Mouse (Mus musculus): ENCODE measurements around the gene Hsdl1. TPM values are rescaled to one million over a fixed set of nuclear protein-coding genes. Genes with fewer than 3 reads are reported as not detected.

Gene Hsdl1
- total RNA-seq, 2 experiments from 2014 or later, result 7.9 to 9.9 TPM

GRCm38 (mm10) chr8:119585901-119586300, 10.9 kb upstream of the Hsdl1 start:
- peak; percentile 71 for ATAC-seq (replicated peaks; ENCODE audit: low FRiP score, poor library complexity, severe bottlenecking)

GRCm38 (mm10) chr8:119580441-119581161, 5.6 kb upstream of the Hsdl1 start:
- 0 out of 2 replicates have a peak, but pooled peaks have one; percentile 31 for ATAC-seq (replicated peaks; ENCODE audit: low FRiP score, poor library complexity, severe bottlenecking)

- no peak for ATAC-seq (replicated peaks; ENCODE audit: low FRiP score, poor library complexity, severe bottlenecking)
These were observed 4.1 kb upstream of the Hsdl1 start for GRCm38 (mm10) chr8:119579096-119579495.

GRCm38 (mm10) chr8:119575366-119575726, 363 bp upstream of the Hsdl1 start:
- ATAC-seq (replicated peaks; ENCODE audit: low FRiP score, poor library complexity, severe bottlenecking), result no peak

GRCm38 (mm10) chr8:119572411-119572810, 2.6 kb downstream of the Hsdl1 start:
- no peak for ATAC-seq (replicated peaks; ENCODE audit: low FRiP score, poor library complexity, severe bottlenecking)

GRCm38 (mm10) chr8:119571135-119571534, 3.8 kb downstream of the Hsdl1 start:
- ATAC-seq (replicated peaks; ENCODE audit: low FRiP score, poor library complexity, severe bottlenecking), result no peak

GRCm38 (mm10) chr8:119569881-119570280, 5.1 kb downstream of the Hsdl1 start:
- no peak for ATAC-seq (replicated peaks; ENCODE audit: low FRiP score, poor library complexity, severe bottlenecking)

- no peak for ATAC-seq (replicated peaks; ENCODE audit: low FRiP score, poor library complexity, severe bottlenecking)
These were observed 6.0 kb downstream of the Hsdl1 start for GRCm38 (mm10) chr8:119568951-119569350.

GRCm38 (mm10) chr8:119568251-119568650, 6.7 kb downstream of the Hsdl1 start:
- no peak for ATAC-seq (replicated peaks; ENCODE audit: low FRiP score, poor library complexity, severe bottlenecking)

GRCm38 (mm10) chr8:119566367-119566766, 8.6 kb downstream of the Hsdl1 start:
- ATAC-seq (replicated peaks; ENCODE audit: low FRiP score, poor library complexity, severe bottlenecking), result no peak

GRCm38 (mm10) chr8:119563849-119564251, 11.1 kb downstream of the Hsdl1 start:
- no peak for ATAC-seq (replicated peaks; ENCODE audit: low FRiP score, poor library complexity, severe bottlenecking)

- no peak for ATAC-seq (replicated peaks; ENCODE audit: low FRiP score, poor library complexity, severe bottlenecking)
These were observed 15.6 kb downstream of the Hsdl1 start for GRCm38 (mm10) chr8:119559402-119559720.

- peak; percentile 90 for ATAC-seq (replicated peaks; ENCODE audit: low FRiP score, poor library complexity, severe bottlenecking)
These were observed 16.2 kb downstream of the Hsdl1 start, which contains the start of gene Mbtps1 for GRCm38 (mm10) chr8:119558603-119559401. Mbtps1 (minus strand) TSS chr8:119558735.

- ATAC-seq (replicated peaks; ENCODE audit: low FRiP score, poor library complexity, severe bottlenecking), result peak; percentile 70
These were observed 17.0 kb downstream of the Hsdl1 start for GRCm38 (mm10) chr8:119557821-119558602.

GRCm38 (mm10) chr8:119557132-119557531, 17.9 kb downstream of the Hsdl1 start:
- no peak for ATAC-seq (replicated peaks; ENCODE audit: low FRiP score, poor library complexity, severe bottlenecking)

- ATAC-seq (replicated peaks; ENCODE audit: low FRiP score, poor library complexity, severe bottlenecking), result no peak
These were observed 19.1 kb downstream of the Hsdl1 start for GRCm38 (mm10) chr8:119555861-119556260.

GRCm38 (mm10) chr8:119552967-119553366, 22.0 kb downstream of the Hsdl1 start:
- no peak for ATAC-seq (replicated peaks; ENCODE audit: low FRiP score, poor library complexity, severe bottlenecking)

- no peak for ATAC-seq (replicated peaks; ENCODE audit: low FRiP score, poor library complexity, severe bottlenecking)
These were observed 26.3 kb downstream of the Hsdl1 start for GRCm38 (mm10) chr8:119548560-119549113.

- ATAC-seq (replicated peaks; ENCODE audit: low FRiP score, poor library complexity, severe bottlenecking), result no peak
These were observed 27.8 kb downstream of the Hsdl1 start for GRCm38 (mm10) chr8:119547019-119547691.

GRCm38 (mm10) chr8:119545791-119546190, 29.2 kb downstream of the Hsdl1 start:
- no peak for ATAC-seq (replicated peaks; ENCODE audit: low FRiP score, poor library complexity, severe bottlenecking)

Data from erythroblast, adult 5-6 weeks (primary cell).